Mouse (Mus musculus) ES-Bruce4 (cell line): ENCODE results near the gene Clybl.

Source experiments
- CTCF ChIP-seq: IDR thresholded peaks from one replicate; pipeline ENCODE4 v1.8.1; 2011; ENCODE audit warnings: low read depth, low read length
- POLR2A ChIP-seq: IDR thresholded peaks from one replicate; pipeline ENCODE4 v1.8.1; 2011; ENCODE audit warnings: low read length; ENCODE audit not compliant: insufficient read depth

GRCm38 (mm10) chr14:122402716-122403258, 221.3 kb downstream of the Clybl start:
- no peak for TF ChIP-seq CTCF
- no peak for TF ChIP-seq POLR2A
